Mouse (Mus musculus) midbrain, postnatal 0 days (tissue): ENCODE measurements at regions not wholly inside any gene's neighbourhood (a gene's known extent, or its start where the extent isn't known, plus 50 kb on each side); places are given as distances from the start of the nearest gene placed in this dataset.
A peak's percentile ranks its signal among the peaks of the same experiment; 100 is the strongest.

Source experiments
- ATAC-seq: fragments of 200-750 bp; cut with Nextera tagmentation; 2 replicates; pipeline ENCODE4 v1.8.0; 2017; ENCODE audit warnings: moderate number of reproducible peaks, mild to moderate bottlenecking, moderate TSS enrichment, moderate library complexity; ENCODE audit not compliant: low FRiP score
- DNase-seq: peaks from one replicate; pipeline ENCODE4 v3.0.0-alpha.2; 2015; ENCODE audit warnings: low spot score
- H3K27ac ChIP-seq: fragments of 300-500 bp; sonication (generic); 2 replicates; pipeline ENCODE4 v1.5.1; 2014; ENCODE audit warnings: low read depth, mild to moderate bottlenecking, low read length, mixed read lengths
- H3K27me3 ChIP-seq: fragments of 300-500 bp; sonication (generic); 2 replicates; pipeline ENCODE4 v1.6.1; 2014; ENCODE audit warnings: low read length, control low read depth, mixed read lengths; ENCODE audit not compliant: insufficient read depth
- H3K36me3 ChIP-seq: fragments of 300-500 bp; sonication (generic); 2 replicates; pipeline ENCODE4 v1.6.1; 2014; ENCODE audit warnings: low read length, control low read depth, mixed read lengths; ENCODE audit not compliant: insufficient read depth
- H3K4me1 ChIP-seq: fragments of 300-500 bp; sonication (generic); 2 replicates; pipeline ENCODE4 v1.6.1; 2014; ENCODE audit warnings: mild to moderate bottlenecking, control low read depth, antibody characterized with exemption, low read length, mixed read lengths; ENCODE audit not compliant: insufficient read depth
- H3K4me2 ChIP-seq: fragments of 300-500 bp; sonication (generic); 2 replicates; pipeline ENCODE4 v1.6.1; 2014; ENCODE audit warnings: low read depth, mild to moderate bottlenecking, low read length, mixed read lengths; ENCODE audit not compliant: poor library complexity, severe bottlenecking
- H3K4me3 ChIP-seq: fragments of 300-500 bp; sonication (generic); 2 replicates; pipeline ENCODE4 v1.5.1; 2014; ENCODE audit warnings: low read depth, mild to moderate bottlenecking, low read length, moderate library complexity
- H3K9ac ChIP-seq: fragments of 300-500 bp; sonication (generic); replicated peaks from 2 replicates; pipeline ENCODE4 v1.6.1; 2014; ENCODE audit warnings: mild to moderate bottlenecking, low read length, moderate library complexity, mixed read lengths; ENCODE audit not compliant: poor library complexity, severe bottlenecking
- H3K9me3 ChIP-seq: fragments of 300-500 bp; sonication (generic); 2 replicates; pipeline ENCODE4 v1.6.1; 2016; ENCODE audit warnings: low read length, control low read depth
- CTCF ChIP-seq: IDR thresholded peaks from 2 replicates; pipeline ENCODE4 v1.5.1; 2016; ENCODE audit warnings: antibody characterized with exemption, mild to moderate bottlenecking
- WGBS: fragments of 180-500 bp; shearing (Covaris S2); extraction: QIAGEN DNeasy Blood & Tissue Kit; methylation state at CpG from one replicate; pipeline ENCODE4 v1.1.7; 2014; 5-methylcytosine and 5-hydroxymethylcytosine counted together

DNA sequence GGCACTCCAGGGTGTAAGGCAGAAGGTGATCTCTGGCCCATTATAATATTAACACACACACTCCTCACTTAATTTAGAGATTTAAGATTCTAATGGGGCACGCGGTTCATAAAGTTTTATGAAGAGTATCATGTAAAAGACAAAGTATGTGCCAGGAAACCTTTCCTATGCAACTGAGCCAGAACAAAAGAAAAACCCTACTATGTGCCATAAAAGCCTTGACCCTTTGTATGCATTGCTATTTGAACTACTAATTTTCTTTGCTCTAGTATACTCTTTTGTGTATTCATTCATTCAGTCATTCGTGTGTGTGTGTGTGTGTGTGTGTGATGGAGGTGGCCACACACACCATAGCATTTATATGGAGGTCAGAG lies 446.2 kb downstream of the Ptpru start:
- H3K27me3 ChIP-seq = no peaks in the 10 kb centered on the region
- TF ChIP-seq CTCF = no peak
- ATAC-seq (no peak), DNase-seq (no peak)
- WGBS = 79% methylated on average over 3 of the region's 3 CpGs
- no peaks in the 10 kb centered on the region for H3K4me1 ChIP-seq
- H3K9me3 ChIP-seq = no peaks in the 10 kb centered on the region
- no peak overlapping the region for H3K4me2 ChIP-seq
- H3K36me3 ChIP-seq = no peaks in the 10 kb centered on the region
- H3K4me3 ChIP-seq = no peak overlapping the region
- H3K27ac ChIP-seq = no peak overlapping the region
- H3K9ac ChIP-seq = no peak overlapping the region

DNA sequence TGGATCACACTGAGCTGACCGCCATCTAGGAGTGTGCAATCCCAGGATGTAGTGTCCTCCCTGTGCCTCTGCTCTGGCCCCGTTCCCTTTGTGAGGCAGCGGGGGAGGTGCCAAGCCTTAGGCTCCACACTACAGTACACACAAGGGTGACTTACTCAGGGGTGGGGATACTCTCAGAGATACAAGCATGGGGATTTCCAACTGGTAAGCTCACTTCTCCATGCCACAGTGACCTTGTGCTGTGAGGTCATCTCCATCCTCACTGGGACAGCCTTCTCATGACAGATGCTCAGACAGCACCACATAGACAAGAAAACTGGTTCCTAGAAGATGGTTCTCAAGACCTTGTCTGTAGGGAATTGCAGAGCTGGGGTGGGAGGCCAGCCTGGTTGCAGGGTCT lies 445.6 kb downstream of the Ptpru start:
- no peaks in the 10 kb centered on the region for H3K27me3 ChIP-seq
- no peak for TF ChIP-seq CTCF
- no peak overlapping the region for H3K4me2 ChIP-seq
- H3K4me3 ChIP-seq = no peak overlapping the region
- no peak for ATAC-seq
- DNase-seq = no peak
- 93% methylated on average over 3 of the region's 3 CpGs for WGBS
- no peaks in the 10 kb centered on the region for H3K4me1 ChIP-seq
- H3K9ac ChIP-seq = no peak overlapping the region
- no peaks in the 10 kb centered on the region for H3K9me3 ChIP-seq
- H3K36me3 ChIP-seq = no peaks in the 10 kb centered on the region
- H3K27ac ChIP-seq = no peak overlapping the region

DNA sequence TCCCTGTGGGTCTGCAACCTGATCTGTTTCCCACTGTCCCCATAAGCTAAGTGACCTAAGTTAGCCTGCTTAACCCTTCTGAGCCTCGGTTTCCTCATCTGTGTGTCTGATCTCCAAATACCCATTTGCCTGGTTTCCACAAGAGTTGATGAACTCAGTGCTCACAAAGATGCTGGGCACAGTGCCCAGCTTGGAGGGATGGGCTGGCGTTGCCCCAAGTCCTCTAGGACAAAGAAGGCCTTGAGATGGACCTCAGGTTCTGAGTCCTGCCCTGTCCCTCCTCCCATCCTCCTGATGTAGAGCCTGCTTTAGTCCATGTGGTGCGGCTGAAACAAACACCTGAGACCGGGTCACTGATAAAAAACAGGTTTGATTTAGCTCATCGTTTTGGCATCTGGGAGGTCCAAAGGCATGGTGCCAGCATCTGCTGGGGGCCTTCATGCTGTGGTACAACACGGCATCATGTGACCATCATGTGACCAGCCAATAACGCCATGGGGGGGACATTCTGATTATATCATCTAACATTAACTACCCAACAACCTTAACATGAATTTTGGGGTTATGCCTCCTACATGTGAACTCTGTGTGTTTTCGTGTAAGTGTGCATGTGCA lies 441.8 kb downstream of the Ptpru start:
- H3K4me2 ChIP-seq = no peak overlapping the region
- no peaks in the 10 kb centered on the region; the same call in 1 of the 2 replicates for H3K4me1 ChIP-seq
- no peak for TF ChIP-seq CTCF
- WGBS = 86% methylated on average over 8 of the region's 8 CpGs
- no peak overlapping the region for H3K27ac ChIP-seq
- ATAC-seq (no peak), DNase-seq (no peak)
- no peaks in the 10 kb centered on the region for H3K9me3 ChIP-seq
- no peaks in the 10 kb centered on the region for H3K36me3 ChIP-seq
- no peak overlapping the region for H3K4me3 ChIP-seq
- no peaks in the 10 kb centered on the region for H3K27me3 ChIP-seq
- no peak overlapping the region for H3K9ac ChIP-seq

DNA sequence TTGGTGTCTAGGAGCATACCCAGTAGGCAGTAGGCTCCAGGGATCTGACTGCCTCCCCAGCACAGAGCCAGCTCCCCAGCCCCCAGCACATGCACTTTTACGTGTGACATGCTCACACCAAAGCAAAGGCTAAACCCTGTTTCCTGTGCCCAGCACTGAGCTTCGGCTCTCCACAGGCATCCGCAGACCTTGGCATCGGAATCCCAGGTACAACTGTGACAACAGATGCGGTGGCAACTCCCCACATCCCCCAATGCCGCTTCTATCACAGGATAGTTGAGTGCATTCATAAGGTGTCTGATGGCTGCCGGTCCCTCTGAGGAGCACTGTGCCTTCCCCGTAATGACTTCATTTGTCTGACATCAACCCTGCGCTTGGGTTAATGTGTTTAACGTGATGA lies 440.9 kb downstream of the Ptpru start:
- no peak for ATAC-seq
- no peak overlapping the region for H3K9ac ChIP-seq
- H3K9me3 ChIP-seq = no peaks in the 10 kb centered on the region
- no peak for TF ChIP-seq CTCF
- WGBS = 87% methylated on average over 10 of the region's 10 CpGs
- no peak for DNase-seq
- H3K27ac ChIP-seq = no peak overlapping the region
- H3K36me3 ChIP-seq = no peaks in the 10 kb centered on the region
- no peaks in the 10 kb centered on the region for H3K27me3 ChIP-seq
- H3K4me2 ChIP-seq = no peak overlapping the region
- no peak overlapping the region for H3K4me3 ChIP-seq
- H3K4me1 ChIP-seq = no peaks in the 10 kb centered on the region; the same call in 1 of the 2 replicates

DNA sequence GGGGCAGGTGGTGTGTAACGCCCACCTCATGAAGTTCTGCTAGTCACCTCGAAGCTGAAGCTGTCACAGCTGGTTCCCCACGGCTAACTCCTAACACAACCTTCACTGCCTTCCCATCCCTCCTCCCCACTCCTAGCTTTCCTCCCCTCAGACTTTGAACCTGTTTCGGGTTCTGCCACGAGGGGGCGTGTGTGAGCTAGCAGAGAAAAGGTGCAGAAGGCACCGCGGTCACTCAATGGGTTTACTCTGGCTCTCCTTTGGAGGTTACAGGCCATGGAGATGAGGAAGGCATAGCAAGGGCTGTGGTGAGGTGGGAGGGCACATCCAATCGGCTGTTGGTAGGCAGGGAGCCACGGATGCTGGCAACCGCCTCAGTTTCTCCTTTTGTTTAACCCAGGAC lies 437.3 kb downstream of the Ptpru start:
- H3K27ac ChIP-seq = no peak overlapping the region
- no peak for DNase-seq
- ATAC-seq = no peak
- no peaks in the 10 kb centered on the region; the same call in 1 of the 2 replicates for H3K4me1 ChIP-seq
- no peak overlapping the region for H3K4me2 ChIP-seq
- H3K36me3 ChIP-seq = no peaks in the 10 kb centered on the region
- H3K9ac ChIP-seq = no peak overlapping the region
- no peaks in the 10 kb centered on the region for H3K9me3 ChIP-seq
- peak; percentile 66 for TF ChIP-seq CTCF
- WGBS = 25% methylated on average over 11 of the region's 11 CpGs
- H3K4me3 ChIP-seq = no peak overlapping the region
- H3K27me3 ChIP-seq = no peaks in the 10 kb centered on the region

DNA sequence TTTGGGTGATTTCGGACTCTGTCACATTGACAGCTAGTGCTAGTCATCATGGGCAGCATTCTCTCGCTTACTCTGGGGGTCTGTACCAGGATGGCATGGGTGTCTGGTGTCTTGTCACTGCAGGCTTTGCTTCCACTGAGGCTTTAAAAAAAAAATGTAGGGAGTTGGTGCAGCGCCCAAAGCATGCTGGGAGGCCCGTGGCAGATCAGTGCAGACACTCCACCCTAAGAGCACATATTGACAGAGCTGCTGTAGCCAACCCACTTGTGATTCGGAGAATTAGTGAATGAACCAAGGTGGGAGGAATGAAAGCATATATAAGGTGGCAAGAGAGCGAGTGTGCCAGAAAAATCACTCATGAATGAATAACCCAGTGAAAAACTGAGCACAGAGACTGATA lies 436.8 kb downstream of the Ptpru start:
- 88% methylated on average over 6 of the region's 6 CpGs for WGBS
- Histone ChIP-seq H3K4me2 (no peak overlapping the region), H3K9me3 (no peaks in the 10 kb centered on the region), H3K27me3 (no peaks in the 10 kb centered on the region), H3K4me1 (no peaks in the 10 kb centered on the region; the same call in 1 of the 2 replicates), H3K9ac (no peak overlapping the region), H3K36me3 (no peaks in the 10 kb centered on the region), H3K4me3 (no peak overlapping the region), H3K27ac (no peak overlapping the region)
- TF ChIP-seq CTCF = no peak
- ATAC-seq (no peak), DNase-seq (no peak)
